Mouse (Mus musculus) ES-E14 (cell line): ENCODE measurements around the gene Abcc9. TPM values are rescaled to one million over a fixed set of nuclear protein-coding genes. Genes with fewer than 3 reads are reported as not detected.
"Not testable (repeated sequence)": the region's sequence is repeated elsewhere in the genome, so short reads cannot be mapped to it uniquely, and the experiment has no call there.

Experiments
- DNase-seq: peaks from one replicate; pipeline ENCODE4 v3.0.0-alpha.2; 2013; ENCODE audit warnings: low read depth, low spot score
- H3K27ac ChIP-seq: 2 replicates; pipeline ENCODE4 v1.5.1; 2012; ENCODE audit warnings: low read depth, mild to moderate bottlenecking, low read length, moderate library complexity, mixed read lengths; ENCODE audit not compliant: poor library complexity, insufficient read depth, severe bottlenecking
- H3K36me3 ChIP-seq: 2 replicates; pipeline ENCODE4 v1.6.1; 2012; ENCODE audit warnings: mild to moderate bottlenecking, low read length, moderate library complexity, mixed read lengths; ENCODE audit not compliant: control insufficient read depth, poor library complexity, insufficient read depth, severe bottlenecking
- H3K4me1 ChIP-seq, 2 experiments: fragments of 150-350 bp in 1 of 2; sonication (generic) in 1 of 2; 2 replicates each; pipeline ENCODE4 v1.6.1; 2012; ENCODE audit warnings: low read length in 2 of 2, mild to moderate bottlenecking in 1 of 2, mixed read lengths in 1 of 2; ENCODE audit not compliant: control insufficient read depth in 2 of 2, insufficient read depth in 2 of 2, poor library complexity in 1 of 2
- H3K4me3 ChIP-seq, 2 experiments: fragments of 150-350 bp in 1 of 2; sonication (generic) in 1 of 2; 2 replicates each; pipeline ENCODE4 v1.5.1; 2012; ENCODE audit warnings: low read length in 2 of 2, low read depth in 1 of 2, mild to moderate bottlenecking in 1 of 2, mixed read lengths in 1 of 2; ENCODE audit not compliant: insufficient read depth in 1 of 2, poor library complexity in 1 of 2, severe bottlenecking in 1 of 2
- H3K9ac ChIP-seq: 2 replicates; pipeline ENCODE4 v1.6.1; 2012; ENCODE audit warnings: low read depth, mild to moderate bottlenecking, low read length, mixed read lengths; ENCODE audit not compliant: poor library complexity, insufficient read depth, severe bottlenecking
- H3K9me3 ChIP-seq: fragments of 150-350 bp; sonication (generic); 2 replicates; pipeline ENCODE4 v1.6.1; 2012; ENCODE audit warnings: low read depth, mild to moderate bottlenecking, low read length; ENCODE audit not compliant: control insufficient read depth, insufficient read depth
- CHD2 ChIP-seq: IDR thresholded peaks from 2 replicates; pipeline ENCODE4 v1.6.1; 2014; ENCODE audit warnings: mild to moderate bottlenecking, low read depth, low read length, inconsistent platforms
- HCFC1 ChIP-seq: IDR thresholded peaks from 2 replicates; pipeline ENCODE4 v1.6.1; 2012; ENCODE audit warnings: low read length, inconsistent platforms, borderline replicate concordance; ENCODE audit not compliant: insufficient read depth
- MAFK ChIP-seq: IDR thresholded peaks from 2 replicates; pipeline ENCODE4 v1.6.1; 2014; ENCODE audit warnings: mild to moderate bottlenecking, low read depth, low read length, inconsistent platforms; ENCODE audit not compliant: insufficient read depth
- ZC3H11A ChIP-seq: IDR thresholded peaks from 2 replicates; pipeline ENCODE4 v1.6.1; 2012; ENCODE audit warnings: low read depth, mild to moderate bottlenecking, inconsistent platforms, low read length, borderline replicate concordance
- ZNF384 ChIP-seq: IDR thresholded peaks from 2 replicates; pipeline ENCODE4 v1.6.1; 2012; ENCODE audit warnings: low read depth, low read length, inconsistent platforms
- in situ Hi-C, 2 experiments: fragments of 600-800 bp; cut with MboI; formaldehyde crosslinking; loops; one replicate each; pipeline ENCODE4 v1.15.1; 2025; ENCODE audit warnings: low sequenced_read_pairs in 2 of 2, inconsistent platforms in 1 of 2; ENCODE audit not compliant: unreplicated experiment in 2 of 2
- total RNA-seq: library from RNA; depleted of rRNA; stranded (reverse); fragments of 300-350 nt; gene quantifications from 2 replicates; pipeline ENCODE4 v1.2.3, GENCODE M21; 2012

Abcc9 gene
- total RNA-seq, 1 experiment: 0.13 TPM

- in situ Hi-C loops: no loop called here
- Histone ChIP-seq H3K27ac (no peak overlapping the region), H3K9ac (no peak overlapping the region), H3K9me3 (no peaks in the 10 kb centered on the region), H3K36me3 (no peaks in the 10 kb centered on the region), H3K4me3 (no peak overlapping the region), H3K4me1 (no peaks in the 10 kb centered on the region)
- DNase-seq: no peak
- TF ChIP-seq MAFK (no peak), CHD2 (no peak), ZNF384 (no peak), ZC3H11A (no peak), HCFC1 (no peak)
These were observed 32.1 kb downstream of the Abcc9 start for GRCm38 (mm10) chr6:142670021-142670420.

DNA sequence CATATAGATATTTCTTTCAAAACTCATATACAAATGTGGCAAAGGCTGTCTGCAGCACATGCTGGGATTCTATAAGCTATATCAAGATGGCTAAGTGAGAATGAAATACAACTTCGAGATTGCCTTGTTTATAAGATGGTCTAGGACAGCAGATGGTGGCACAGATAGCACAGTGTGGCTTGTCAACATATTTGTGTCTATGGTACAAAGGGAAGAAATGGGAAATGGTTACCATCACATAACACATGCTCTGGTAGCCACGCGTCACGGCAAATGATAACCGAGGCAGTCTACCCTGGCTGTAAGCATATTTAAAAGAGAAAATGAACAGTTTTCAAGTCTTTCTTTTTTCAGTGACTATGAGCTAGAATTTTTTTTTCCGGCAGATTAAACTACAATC, 32.8 kb downstream of the Abcc9 start:
- no peak for DNase-seq
- Histone ChIP-seq H3K4me1 (no peaks in the 10 kb centered on the region), H3K9ac (no peak overlapping the region), H3K27ac (no peak overlapping the region), H3K9me3 (no peaks in the 10 kb centered on the region), H3K36me3 (no peaks in the 10 kb centered on the region), H3K4me3 (no peak overlapping the region)
- TF ChIP-seq MAFK (no peak), ZNF384 (no peak), ZC3H11A (no peak), CHD2 (no peak), HCFC1 (no peak)
- in situ Hi-C loops: no loop called here

- in situ Hi-C loops: no loop called here
- Histone ChIP-seq H3K9me3 (no peaks in the 10 kb centered on the region), H3K4me1 (no peaks in the 10 kb centered on the region), H3K36me3 (no peaks in the 10 kb centered on the region), H3K9ac (no peak overlapping the region), H3K27ac (no peak overlapping the region), H3K4me3 (no peak overlapping the region)
- TF ChIP-seq HCFC1: no peak
- TF ChIP-seq ZC3H11A: no peak
- no peak for TF ChIP-seq ZNF384
- TF ChIP-seq MAFK: no peak
- TF ChIP-seq CHD2: no peak
- DNase-seq: no peak
These were observed 33.3 kb downstream of the Abcc9 start for GRCm38 (mm10) chr6:142668831-142669230.

DNA sequence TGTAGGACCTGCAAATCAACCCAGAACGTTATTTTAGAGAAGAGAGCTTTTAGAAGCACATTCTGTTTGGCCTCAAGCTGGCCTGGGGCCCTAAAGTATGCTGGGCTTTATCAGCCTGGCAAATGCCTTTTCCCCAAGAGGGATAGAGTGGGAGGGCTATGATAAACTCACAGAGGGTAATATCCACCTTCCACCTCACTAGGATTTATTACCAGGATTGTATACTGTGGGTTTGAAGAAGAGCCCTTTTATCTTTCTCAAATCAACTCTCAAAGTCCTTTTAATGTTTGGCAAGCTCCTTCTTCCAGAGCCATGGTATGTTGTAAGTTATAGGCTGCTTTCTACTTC, 33.7 kb downstream of the Abcc9 start:
- H3K9ac ChIP-seq: no peak overlapping the region
- DNase-seq: no peak
- TF ChIP-seq HCFC1: no peak
- no peak for TF ChIP-seq ZNF384
- no peak for TF ChIP-seq ZC3H11A
- no peak for TF ChIP-seq CHD2
- TF ChIP-seq MAFK: no peak
- no peaks in the 10 kb centered on the region for H3K4me1 ChIP-seq
- H3K36me3 ChIP-seq: no peaks in the 10 kb centered on the region
- H3K4me3 ChIP-seq: no peak overlapping the region
- in situ Hi-C loops: no loop called here
- H3K27ac ChIP-seq: no peak overlapping the region
- no peaks in the 10 kb centered on the region for H3K9me3 ChIP-seq

DNA sequence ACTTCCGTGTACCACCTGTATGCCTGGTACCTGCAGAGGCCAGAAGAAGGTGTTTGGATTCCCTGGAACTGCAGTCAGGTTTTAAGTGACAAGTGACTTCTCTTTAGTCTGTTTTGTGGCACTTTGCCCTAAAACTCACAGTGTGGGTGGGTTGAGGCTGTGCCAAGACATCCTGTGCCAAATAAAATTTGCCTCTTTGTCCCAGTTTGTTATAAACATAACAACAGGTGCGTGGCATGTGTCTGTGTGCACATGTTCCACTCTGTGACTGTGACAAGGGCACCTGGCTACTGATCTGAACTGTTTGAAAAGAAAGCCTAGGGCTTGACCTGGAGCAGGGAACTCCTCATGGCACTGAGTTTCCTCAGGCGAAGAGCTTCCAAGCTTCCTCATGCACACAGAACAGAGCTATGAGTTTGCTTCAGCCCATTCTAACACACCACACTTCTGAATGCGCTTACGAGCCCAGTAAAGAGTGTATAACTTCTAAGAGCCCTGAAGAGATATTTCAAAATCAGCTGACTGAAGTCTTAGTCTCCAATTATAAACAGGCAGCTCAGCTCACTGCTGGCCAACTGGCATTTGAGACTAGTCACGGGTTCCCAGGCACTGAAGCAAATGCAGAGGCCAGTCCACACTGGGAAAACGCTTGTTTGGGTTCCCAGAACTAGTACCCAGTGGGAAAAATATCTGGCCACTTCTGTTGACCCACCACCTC, 34.3 kb downstream of the Abcc9 start:
- no peak for DNase-seq
- no peaks in the 10 kb centered on the region for H3K36me3 ChIP-seq
- no peak overlapping the region for H3K9ac ChIP-seq
- no peak for TF ChIP-seq HCFC1
- H3K9me3 ChIP-seq: no peaks in the 10 kb centered on the region
- no peak overlapping the region for H3K4me3 ChIP-seq
- in situ Hi-C loops: no loop called here
- no peaks in the 10 kb centered on the region for H3K4me1 ChIP-seq
- no peak overlapping the region for H3K27ac ChIP-seq

GRCm38 (mm10) chr6:142662056-142662455, 40.1 kb downstream of the Abcc9 start:
- H3K27ac ChIP-seq, in situ Hi-C loops, H3K9me3 ChIP-seq, H3K9ac ChIP-seq, DNase-seq, H3K4me3 ChIP-seq, H3K4me1 ChIP-seq, H3K36me3 ChIP-seq: not testable (repeated sequence)
